Mouse (Mus musculus) C2C12 (cell line): ENCODE results near the gene Gys2. TPM values are rescaled to one million over a fixed set of nuclear protein-coding genes. Genes with fewer than 3 reads are reported as not detected.

ENCODE experiments used
- H3K27me3 ChIP-seq: one replicate; pipeline ENCODE4 v1.6.1; 2011; ENCODE audit not compliant: control insufficient read depth, insufficient read depth, insufficient read length
- H3K36me3 ChIP-seq: one replicate; pipeline ENCODE4 v1.6.1; 2011; ENCODE audit not compliant: control insufficient read depth, insufficient read depth
- H3K4me3 ChIP-seq: one replicate; pipeline ENCODE4 v1.5.1; 2011; ENCODE audit warnings: mild to moderate bottlenecking, control low read depth; ENCODE audit not compliant: poor library complexity, insufficient read depth, severe bottlenecking
- H3K79me2 ChIP-seq: one replicate; pipeline ENCODE4 v1.6.1; 2011; ENCODE audit not compliant: control insufficient read depth, insufficient read depth
- H3K79me3 ChIP-seq: one replicate; pipeline ENCODE4 v1.6.1; 2011; ENCODE audit warnings: low read depth, control low read depth
- H3ac ChIP-seq: one replicate; pipeline ENCODE3; 2011; ENCODE audit warnings: low read depth; ENCODE audit not compliant: control insufficient read depth, insufficient read length
- CEBPB ChIP-seq: IDR thresholded peaks from one replicate; pipeline ENCODE4 v1.6.1; 2011; ENCODE audit warnings: low read depth, mild to moderate bottlenecking, control low read depth, moderate library complexity
- CTCF ChIP-seq: IDR thresholded peaks from one replicate; pipeline ENCODE4 v1.5.1; 2011; ENCODE audit not compliant: control insufficient read depth, insufficient read depth, insufficient read length
- FOSL1 ChIP-seq: IDR thresholded peaks from one replicate; pipeline ENCODE4 v1.8.0; 2011; ENCODE audit warnings: mild to moderate bottlenecking, low read length; ENCODE audit not compliant: poor library complexity, insufficient read depth, severe bottlenecking
- MAX ChIP-seq: IDR thresholded peaks from one replicate; pipeline ENCODE4 v1.6.1; 2011; ENCODE audit warnings: mild to moderate bottlenecking, control low read depth
- MYOD1 ChIP-seq: IDR thresholded peaks from one replicate; pipeline ENCODE4 v1.6.1; 2011; ENCODE audit warnings: low read depth; ENCODE audit not compliant: control insufficient read depth, insufficient read length
- MYOG ChIP-seq: IDR thresholded peaks from one replicate; pipeline ENCODE4 v1.6.1; 2011; ENCODE audit not compliant: control insufficient read depth, insufficient read length; ENCODE audit errors: extremely low read depth
- USF1 ChIP-seq: IDR thresholded peaks from one replicate; pipeline ENCODE4 v1.6.1; 2011; ENCODE audit warnings: low read depth, mild to moderate bottlenecking, control low read depth, moderate library complexity
- polyA plus RNA-seq: library from polyadenylated mRNA; unstranded; fragments of >200 nt; fragmentation: generic; extraction: Trizol; gene quantifications from one replicate; pipeline ENCODE4 v1.2.1, GENCODE M21; 2012; ENCODE audit warnings: missing spikeins

Gys2 gene
- polyA plus RNA-seq, 1 experiment: not detected

DNA sequence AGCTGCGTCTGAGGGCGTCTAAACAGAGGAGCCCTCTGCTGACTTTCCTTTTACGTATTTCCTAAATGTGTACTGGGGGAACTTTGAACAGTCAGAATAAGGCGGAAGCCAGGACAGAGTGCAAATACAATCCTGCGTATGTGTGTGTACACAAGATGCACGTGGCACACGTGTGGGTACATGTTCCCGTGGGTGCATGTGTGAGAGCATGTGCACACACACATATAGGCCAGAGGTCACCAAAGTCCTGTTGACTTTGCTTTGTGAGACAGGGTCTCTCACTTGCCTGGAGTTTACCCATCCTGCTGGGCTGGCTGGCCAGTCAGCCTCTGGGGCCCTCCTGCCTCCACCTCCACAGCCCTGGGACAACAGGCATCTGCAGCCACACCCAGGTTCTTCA, 1.8 kb downstream of the Gys2 start:
- TF ChIP-seq USF1: no peak
- TF ChIP-seq MYOG: no peak
- TF ChIP-seq MAX: no peak
- no peak for TF ChIP-seq MYOD1
- TF ChIP-seq CEBPB: no peak
- no peak for TF ChIP-seq FOSL1
- no peak for TF ChIP-seq CTCF
- H3K79me3 ChIP-seq: no peaks in the 10 kb centered on the region
- H3ac ChIP-seq: no peak overlapping the region
- no peaks in the 10 kb centered on the region for H3K36me3 ChIP-seq
- H3K79me2 ChIP-seq: no peaks in the 10 kb centered on the region
- H3K27me3 ChIP-seq: peaks cover 4% of the 10 kb centered on the region
- H3K4me3 ChIP-seq: no peak overlapping the region

DNA sequence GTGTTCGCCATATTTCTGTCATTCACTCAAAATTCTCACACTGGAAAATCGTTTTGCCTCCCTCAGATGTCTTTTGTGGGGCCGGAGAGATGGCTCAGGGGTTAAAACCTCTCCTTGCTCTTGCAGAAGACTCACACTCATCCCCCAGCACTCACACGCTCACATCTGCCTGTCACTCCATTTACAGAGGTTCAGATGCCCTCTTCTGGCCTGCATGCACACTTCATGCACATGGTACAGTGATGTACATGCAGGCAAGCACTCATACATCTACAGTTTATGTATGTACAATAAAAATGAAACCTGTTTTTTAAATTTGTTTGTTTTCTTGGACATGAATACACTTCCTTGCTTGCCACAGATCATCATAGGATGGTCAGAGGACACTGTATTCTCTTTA, 3.3 kb downstream of the Gys2 start:
- Histone ChIP-seq H3K27me3 (peaks cover 4% of the 10 kb centered on the region), H3K79me2 (no peaks in the 10 kb centered on the region), H3K36me3 (no peaks in the 10 kb centered on the region), H3ac (no peak overlapping the region), H3K79me3 (no peaks in the 10 kb centered on the region), H3K4me3 (no peak overlapping the region)
- TF ChIP-seq MYOG (no peak), USF1 (no peak), CTCF (peak; percentile 18)

DNA sequence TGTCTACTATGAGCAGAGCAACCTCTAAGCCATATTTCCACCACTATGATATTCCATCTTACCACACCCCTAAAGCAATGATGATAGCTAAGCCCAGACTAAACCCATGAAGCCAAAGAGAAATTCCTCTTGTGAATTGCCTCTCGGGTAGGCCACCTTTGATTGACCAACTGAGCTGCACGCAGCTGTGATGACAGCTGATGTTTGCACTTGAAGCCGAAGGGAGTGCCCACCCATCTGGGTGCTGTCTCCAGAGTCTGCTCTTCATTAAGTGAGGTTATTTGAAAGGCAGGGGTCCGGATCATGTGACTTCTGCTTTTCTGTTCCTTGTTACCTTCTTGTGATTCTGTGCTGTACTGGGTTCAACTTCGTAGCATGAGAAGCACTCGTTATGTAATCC, 10.7 kb downstream of the Gys2 start:
- TF ChIP-seq MAX (no peak), USF1 (no peak), CEBPB (no peak), MYOG (no peak), CTCF (no peak), MYOD1 (no peak), FOSL1 (no peak)

DNA sequence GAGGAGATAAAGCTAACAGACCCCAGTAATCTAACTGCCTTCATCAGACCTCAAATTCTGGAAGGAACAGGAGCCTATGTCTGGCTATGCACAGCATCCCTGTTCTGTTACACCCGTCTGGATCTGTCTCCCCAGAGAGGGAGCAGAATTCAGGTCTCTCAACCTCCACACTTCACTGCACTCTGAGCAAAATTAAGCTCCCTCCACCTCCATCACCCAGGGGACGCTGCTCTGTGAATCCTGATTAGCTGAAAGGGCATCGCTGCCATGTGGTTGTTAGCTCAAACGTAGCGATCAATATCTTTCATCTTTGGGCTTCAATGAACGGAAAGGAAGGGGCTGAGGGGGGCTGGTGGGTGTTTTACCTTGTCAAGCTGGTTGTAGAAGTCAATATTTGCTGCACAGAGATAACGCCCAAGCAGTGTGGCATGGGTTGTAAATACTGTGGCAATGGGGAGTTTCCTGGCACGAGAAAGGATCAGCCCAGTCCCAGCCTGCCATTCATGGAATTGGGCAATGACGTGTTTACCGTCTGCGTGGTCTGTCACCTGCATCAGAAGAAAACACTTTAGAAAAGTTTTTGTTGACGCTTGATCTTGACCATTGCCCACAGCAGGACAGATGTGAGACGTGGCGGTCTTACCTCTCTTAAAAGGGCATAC, 13.8 kb downstream of the Gys2 start:
- no peak for TF ChIP-seq USF1
- no peak for TF ChIP-seq CTCF
- TF ChIP-seq FOSL1: no peak
- TF ChIP-seq MAX: no peak
- TF ChIP-seq CEBPB: no peak
- TF ChIP-seq MYOD1: no peak
- no peak for TF ChIP-seq MYOG
- no peaks in the 10 kb centered on the region for H3K79me2 ChIP-seq
- no peak overlapping the region for H3K4me3 ChIP-seq
- H3K36me3 ChIP-seq: no peaks in the 10 kb centered on the region
- H3K27me3 ChIP-seq: no peaks in the 10 kb centered on the region
- no peak overlapping the region for H3ac ChIP-seq
- no peaks in the 10 kb centered on the region for H3K79me3 ChIP-seq

More for the DNA sequence above, 10.7 kb downstream of the Gys2 start:
- H3K79me3 ChIP-seq: no peaks in the 10 kb centered on the region
- no peaks in the 10 kb centered on the region for H3K27me3 ChIP-seq
- H3K4me3 ChIP-seq: no peak overlapping the region
- H3K36me3 ChIP-seq: no peaks in the 10 kb centered on the region
- no peaks in the 10 kb centered on the region for H3K79me2 ChIP-seq
- no peak overlapping the region for H3ac ChIP-seq

DNA sequence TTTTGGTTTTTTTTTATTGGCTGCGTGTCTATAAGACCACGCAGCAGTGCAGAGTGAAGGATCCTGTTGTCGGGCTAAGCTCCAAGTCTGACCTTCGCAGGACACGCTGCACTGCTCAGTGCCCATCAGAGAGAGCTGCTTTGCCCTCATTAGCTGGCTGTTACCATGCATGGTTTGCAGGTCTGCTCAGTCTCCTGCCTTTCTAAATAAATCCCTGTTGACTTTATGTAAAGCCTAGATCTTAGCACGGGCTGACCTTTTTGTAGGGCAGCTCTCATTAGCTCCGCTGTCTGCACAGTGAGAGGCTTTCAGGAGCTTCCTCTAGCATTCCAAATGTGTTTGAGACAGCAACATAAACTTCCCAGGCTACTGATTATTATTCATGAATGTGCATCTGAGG, 14.9 kb downstream of the Gys2 start:
- Histone ChIP-seq H3K4me3 (no peak overlapping the region), H3K79me2 (no peaks in the 10 kb centered on the region), H3K27me3 (no peaks in the 10 kb centered on the region), H3ac (no peak overlapping the region), H3K79me3 (no peaks in the 10 kb centered on the region), H3K36me3 (no peaks in the 10 kb centered on the region)
- TF ChIP-seq USF1 (no peak), CEBPB (no peak), MAX (no peak), MYOG (no peak), CTCF (no peak), FOSL1 (no peak), MYOD1 (no peak)

DNA sequence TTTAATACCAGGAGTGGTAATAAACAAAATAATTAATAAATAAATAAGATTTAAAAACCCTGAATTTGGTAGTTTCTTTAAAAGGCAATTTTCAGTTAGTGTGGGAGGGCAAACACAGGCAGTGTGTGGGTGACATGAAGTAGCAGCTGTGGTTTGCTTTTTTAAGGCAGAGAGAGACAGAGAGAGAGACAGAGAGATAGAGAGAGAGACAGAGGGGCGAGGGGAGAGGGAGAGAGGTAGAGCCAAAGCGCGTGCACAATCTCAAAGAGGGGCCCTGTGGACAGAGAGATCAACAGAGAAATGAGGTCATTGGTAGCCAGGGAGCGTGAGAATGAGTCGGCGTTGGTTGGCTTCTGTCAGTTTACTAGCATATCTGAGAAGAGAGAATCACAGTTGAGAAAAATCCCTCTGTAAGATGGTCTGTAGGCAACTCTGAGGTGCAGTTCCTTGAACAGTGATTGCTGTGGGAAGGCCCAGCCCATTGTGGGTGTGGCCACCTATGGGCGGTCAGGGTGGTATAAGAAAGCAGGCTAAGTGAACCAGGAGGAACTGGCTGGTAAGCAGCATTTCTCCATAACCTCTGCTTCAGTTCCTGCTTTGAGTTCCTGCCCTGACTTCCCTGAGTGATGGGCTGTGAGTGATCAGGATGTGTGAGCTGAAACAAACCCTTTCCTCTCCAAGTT, 17.5 kb downstream of the Gys2 start:
- Histone ChIP-seq H3K79me2 (no peaks in the 10 kb centered on the region), H3K27me3 (no peaks in the 10 kb centered on the region), H3ac (no peak overlapping the region), H3K4me3 (no peak overlapping the region), H3K36me3 (no peaks in the 10 kb centered on the region), H3K79me3 (no peaks in the 10 kb centered on the region)
- TF ChIP-seq MYOD1 (no peak), CTCF (no peak), FOSL1 (no peak), MAX (no peak), MYOG (no peak), CEBPB (no peak), USF1 (no peak)
